Mouse (Mus musculus): ENCODE data around the gene Agl. TPM values are rescaled to one million over a fixed set of nuclear protein-coding genes. Genes with fewer than 3 reads are reported as not detected.

Gene Agl
- polyA plus RNA-seq, 1 experiment from 2014 or later = 15.9 TPM

DNA sequence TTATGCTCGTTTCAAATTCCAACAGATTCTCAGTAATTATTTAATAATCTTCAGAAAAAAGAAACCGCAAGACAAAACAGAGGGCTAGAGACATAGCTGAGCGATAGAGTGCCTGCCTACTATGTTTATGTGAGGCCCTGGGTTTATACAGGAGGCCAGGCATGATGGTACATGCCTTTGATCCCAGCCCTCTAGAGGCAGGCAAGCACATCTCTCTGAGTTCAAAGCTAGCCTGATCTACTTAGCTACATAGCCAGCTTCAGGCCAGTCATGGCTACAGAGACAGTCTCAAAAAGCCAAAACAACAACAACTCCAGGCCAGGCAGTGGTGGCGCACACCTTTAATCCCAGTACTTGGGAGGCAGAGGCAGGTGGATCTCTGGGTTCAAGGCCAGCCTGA is 106.4 kb downstream of the Agl start:
- ATAC-seq (ENCODE audit: low FRiP score) = no peak
- H3K4me1 ChIP-seq = no peaks in the 10 kb centered on the region
- no peak overlapping the region for H3K9ac ChIP-seq
- H3K27me3 ChIP-seq = no peaks in the 10 kb centered on the region
- H3K36me3 ChIP-seq (replicated peaks) = no peaks in the 10 kb centered on the region
- H3K4me2 ChIP-seq = no peak overlapping the region
- 91% methylated on average over 4 of the region's 4 CpGs for whole genome bisulfite sequencing
- no peak overlapping the region for H3K27ac ChIP-seq
- H3K9me3 ChIP-seq = no peaks in the 10 kb centered on the region
- H3K4me3 ChIP-seq (replicated peaks) = no peak overlapping the region

DNA sequence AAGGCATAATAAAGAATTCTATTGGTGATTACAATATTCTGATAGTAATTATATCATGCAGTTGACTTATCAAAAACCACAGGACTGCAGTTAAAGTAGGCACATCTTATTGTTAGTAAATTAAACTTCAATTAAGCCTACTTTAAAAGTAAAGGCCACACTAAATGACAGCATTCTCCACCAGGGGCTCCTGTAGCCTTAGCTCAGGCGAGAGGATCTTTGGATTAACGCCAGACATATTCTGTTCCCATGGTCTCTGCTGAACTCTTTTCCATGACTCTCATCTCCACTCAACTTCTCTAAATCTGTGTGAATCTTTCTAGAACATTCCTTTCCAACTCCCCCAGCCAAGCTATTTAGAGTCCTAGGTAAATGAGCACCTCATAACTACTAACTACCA is 109.2 kb downstream of the Agl start:
- no peaks in the 10 kb centered on the region for H3K36me3 ChIP-seq (replicated peaks)
- no peak for ATAC-seq (ENCODE audit: low FRiP score)
- 70% methylated on average over 2 of the region's 2 CpGs for WGBS

DNA sequence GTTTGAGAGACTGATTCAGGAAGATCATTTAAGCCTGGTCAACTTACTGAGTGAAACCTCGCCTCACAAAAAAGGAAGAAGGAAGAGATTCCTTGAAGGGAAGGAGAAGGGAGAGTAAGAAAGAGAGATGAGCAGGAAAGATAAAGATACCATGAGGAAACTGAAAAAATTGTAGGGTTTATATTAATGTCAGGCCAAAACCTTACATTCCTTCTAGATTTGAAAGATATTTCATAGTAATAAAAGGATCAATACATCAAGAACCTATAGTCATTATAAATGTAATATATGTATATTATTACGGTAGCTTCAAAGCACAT is 112.3 kb downstream of the Agl start:
- no peaks in the 10 kb centered on the region for H3K27me3 ChIP-seq
- H3K4me3 ChIP-seq (replicated peaks) = no peak overlapping the region
- H3K27ac ChIP-seq = no peak overlapping the region
- H3K9ac ChIP-seq = no peak overlapping the region
- no peaks in the 10 kb centered on the region for H3K36me3 ChIP-seq (replicated peaks)
- no peaks in the 10 kb centered on the region for H3K9me3 ChIP-seq
- H3K4me1 ChIP-seq = no peaks in the 10 kb centered on the region
- H3K4me2 ChIP-seq = no peak overlapping the region
- 87% methylated on average over 2 of the region's 2 CpGs for WGBS
- ATAC-seq (ENCODE audit: low FRiP score) = no peak

More for the DNA sequence above, 109.2 kb downstream of the Agl start:
- no peaks in the 10 kb centered on the region for H3K27me3 ChIP-seq
- H3K4me1 ChIP-seq = no peaks in the 10 kb centered on the region
- no peak overlapping the region for H3K27ac ChIP-seq
- no peak overlapping the region for H3K9ac ChIP-seq
- no peak overlapping the region for H3K4me3 ChIP-seq (replicated peaks)
- H3K9me3 ChIP-seq = no peaks in the 10 kb centered on the region
- H3K4me2 ChIP-seq = no peak overlapping the region

DNA sequence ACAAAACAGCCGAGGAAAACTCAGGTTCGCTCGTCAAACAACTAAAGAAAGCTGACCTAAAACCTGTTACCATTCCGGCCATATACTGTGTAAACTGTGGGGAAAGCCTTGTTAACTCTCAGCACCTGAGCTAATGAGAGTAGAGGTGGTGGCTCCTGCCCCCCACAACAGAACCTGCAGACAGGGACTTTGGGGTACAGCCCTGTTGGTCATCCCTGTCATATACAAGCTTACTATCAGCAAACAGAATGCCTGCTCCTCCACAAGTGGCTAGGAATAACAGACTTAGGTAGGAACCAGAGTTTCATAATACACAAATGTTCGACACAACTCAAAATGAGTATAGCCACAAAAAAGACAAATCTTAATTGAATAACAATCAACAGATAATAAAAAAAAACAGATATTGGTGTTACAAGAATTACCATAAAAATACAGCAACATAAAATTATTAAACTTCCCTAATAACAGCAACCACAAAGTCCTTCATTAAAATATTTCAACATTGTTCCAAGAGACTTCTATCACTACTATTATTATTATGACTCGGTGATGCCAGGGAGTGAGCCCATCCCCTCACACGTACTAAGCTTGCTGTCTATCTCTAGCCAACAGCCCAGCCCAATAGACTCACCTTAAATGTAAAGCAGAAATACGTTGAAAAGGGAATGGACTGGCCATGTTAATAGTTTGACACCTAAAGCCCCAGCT is 112.9 kb downstream of the Agl start:
- Histone ChIP-seq H3K4me2 (no peak overlapping the region), H3K36me3 (replicated peaks) (no peaks in the 10 kb centered on the region), H3K27ac (no peak overlapping the region), H3K9me3 (no peaks in the 10 kb centered on the region), H3K4me3 (replicated peaks) (no peak overlapping the region), H3K9ac (no peak overlapping the region), H3K27me3 (no peaks in the 10 kb centered on the region), H3K4me1 (no peaks in the 10 kb centered on the region)
- WGBS = 87% methylated on average over 8 of the region's 8 CpGs
- ATAC-seq (ENCODE audit: low FRiP score) = no peak

DNA sequence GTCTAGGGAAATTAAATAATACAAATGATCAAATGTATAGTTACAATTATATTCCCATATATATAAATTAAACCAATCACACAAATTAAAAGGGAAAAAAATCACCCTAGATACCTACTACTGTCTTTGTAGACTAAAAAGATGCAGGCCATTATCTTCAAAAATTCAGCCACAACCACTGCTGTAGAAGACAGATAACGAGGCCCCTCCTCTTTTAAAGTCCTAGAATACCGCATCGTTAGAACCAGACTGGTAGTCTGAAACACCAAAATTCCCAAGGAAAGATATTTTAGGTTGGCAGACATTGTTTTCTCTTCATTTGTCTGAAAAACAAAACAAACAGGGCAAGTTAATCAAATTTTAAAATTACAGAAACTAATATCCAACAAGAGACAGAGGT is 113.7 kb downstream of the Agl start:
- Histone ChIP-seq H3K36me3 (replicated peaks) (no peaks in the 10 kb centered on the region), H3K27me3 (no peaks in the 10 kb centered on the region), H3K4me1 (no peaks in the 10 kb centered on the region), H3K9ac (no peak overlapping the region), H3K27ac (no peak overlapping the region), H3K4me3 (replicated peaks) (no peak overlapping the region), H3K9me3 (no peaks in the 10 kb centered on the region), H3K4me2 (no peak overlapping the region)
- ATAC-seq (ENCODE audit: low FRiP score) = no peak
- 74% methylated on average over 3 of the region's 3 CpGs for WGBS

Other genes starting within 250 kb of the Agl start
- 0.47 and 0.70 TPM in 2 replicates for gene Lrrc39, start 245.2 kb downstream of the Agl start, polyA plus RNA-seq (2016; fragmentation: Nextera tagmentation; extraction: Ambion mirVana)
- 36.0 and 37.1 TPM in 2 replicates for gene Sass6, start 213.2 kb downstream of the Agl start, polyA plus RNA-seq (2016; fragmentation: Nextera tagmentation; extraction: Ambion mirVana)
- 28.5 and 30.7 TPM in 2 replicates for gene Trmt13, start 193.6 kb downstream of the Agl start, polyA plus RNA-seq (2016; fragmentation: Nextera tagmentation; extraction: Ambion mirVana)
- gene Mfsd14a, start 145.5 kb downstream of the Agl start, polyA plus RNA-seq (2016; fragmentation: Nextera tagmentation; extraction: Ambion mirVana) = 77.6 and 79.3 TPM in 2 replicates
- 0.81 TPM in 1 of 2 replicates, not detected in the other for gene Gm43191, start 126.9 kb downstream of the Agl start, polyA plus RNA-seq (2016; fragmentation: Nextera tagmentation; extraction: Ambion mirVana)
- gene Slc35a3, start 95.3 kb downstream of the Agl start, polyA plus RNA-seq (2016; fragmentation: Nextera tagmentation; extraction: Ambion mirVana) = 8.0 and 10.2 TPM in 2 replicates
- gene Frrs1, start 51.3 kb upstream of the Agl start, polyA plus RNA-seq (2016; fragmentation: Nextera tagmentation; extraction: Ambion mirVana) = 6.3 and 6.5 TPM in 2 replicates
- gene 4930455H04Rik, start 160.1 kb upstream of the Agl start, polyA plus RNA-seq (2016; fragmentation: Nextera tagmentation; extraction: Ambion mirVana) = not detected in 2 replicates
- gene Palmd, start 160.8 kb upstream of the Agl start, polyA plus RNA-seq (2016; fragmentation: Nextera tagmentation; extraction: Ambion mirVana) = 7.0 and 7.4 TPM in 2 replicates